8 mouse cellular contexts compared by ENCODE assay signal in the genomic region with DNA sequence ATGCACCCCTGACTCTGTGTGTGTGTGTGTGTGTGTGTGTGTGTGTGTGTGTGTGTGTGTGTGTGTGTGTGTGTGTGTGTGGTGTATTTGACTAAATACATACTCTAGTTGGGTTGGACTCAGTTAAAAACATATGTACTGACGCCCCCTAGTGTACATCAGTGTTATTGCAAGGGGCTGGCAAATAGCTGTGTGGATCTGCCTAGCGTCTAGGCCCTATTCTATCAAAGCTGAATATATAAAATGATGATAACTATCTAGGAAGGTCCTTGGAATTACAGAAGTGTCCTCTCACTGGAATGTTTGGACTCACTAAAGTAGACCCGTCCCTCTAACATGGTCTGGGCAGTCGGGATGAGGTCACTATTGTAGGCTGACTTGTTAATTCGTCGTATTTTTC. TPM values are rescaled to one million over a fixed set of nuclear protein-coding genes. Genes with fewer than 3 reads are reported as not detected.
DNase-seq lines count a peak whose midpoint lies in the region; ATAC-seq lines count a peak whose summit lies in the region.

No protein-coding gene starts in this region.

- WGBS in midbrain, embryonic 10.5 days, result 55% methylated on average over 6 of the region's 6 CpGs
- 55% methylated on average over 6 of the region's 6 CpGs for WGBS in midbrain, embryonic 16.5 days
- 55% methylated on average over 6 of the region's 6 CpGs for WGBS in forebrain, embryonic 11.5 days
- WGBS in stomach, embryonic 16.5 days, result 57% methylated on average over 6 of the region's 6 CpGs

- DNase-seq in midbrain, embryonic 10.5 days (ENCODE audit: low spot score), result peak; percentile 62
- DNase-seq in adrenal gland, postnatal 14 days, result peak; percentile 76
- peak; percentile 70 for DNase-seq in forebrain, embryonic 11.5 days (ENCODE audit: low spot score)
- peak; percentile 77 for DNase-seq in induced T-regulatory cell, adult 2 months (ENCODE audit: low read depth)
- peak; percentile 49 to 61 for DNase-seq in left cerebral cortex, postnatal 10 days (ENCODE audit: extremely low spot score in 1 of 2, low spot score in 2 of 2)

- H3K36me3 ChIP-seq in midbrain, embryonic 10.5 days, result no peaks in the 10 kb centered on the region
- H3K36me3 ChIP-seq in midbrain, embryonic 16.5 days (ENCODE audit: control insufficient read depth, insufficient read depth, low read length), result no peaks in the 10 kb centered on the region
- no peaks in the 10 kb centered on the region for H3K36me3 ChIP-seq in forebrain, embryonic 11.5 days (ENCODE audit: control insufficient read depth, insufficient read depth, low read length)
- H3K36me3 ChIP-seq in stomach, embryonic 16.5 days (ENCODE audit: control insufficient read depth, insufficient read depth, low read length), result no peaks in the 10 kb centered on the region

- no peaks in the 10 kb centered on the region for H3K27me3 ChIP-seq in midbrain, embryonic 10.5 days (ENCODE audit: low read depth, poor library complexity, severe bottlenecking)
- no peaks in the 10 kb centered on the region for H3K27me3 ChIP-seq in midbrain, embryonic 16.5 days (ENCODE audit: control insufficient read depth, insufficient read depth, low read depth, low read length)
- no peaks in the 10 kb centered on the region for H3K27me3 ChIP-seq in forebrain, embryonic 11.5 days (ENCODE audit: control insufficient read depth, insufficient read depth, low read length)
- no peaks in the 10 kb centered on the region for H3K27me3 ChIP-seq in stomach, embryonic 16.5 days (ENCODE audit: control insufficient read depth, insufficient read depth, low read length)

- H3K4me3 ChIP-seq in midbrain, embryonic 10.5 days, result no peak overlapping the region
- no peak overlapping the region for H3K4me3 ChIP-seq in midbrain, embryonic 16.5 days (ENCODE audit: low read depth, low read length)
- H3K4me3 ChIP-seq in forebrain, embryonic 11.5 days (ENCODE audit: low read depth, low read length), result no peak overlapping the region
- H3K4me3 ChIP-seq in stomach, embryonic 16.5 days (replicated peaks; ENCODE audit: low read length), result no peak overlapping the region

- H3K4me1 ChIP-seq in midbrain, embryonic 10.5 days, result no peaks in the 10 kb centered on the region
- H3K4me1 ChIP-seq in midbrain, embryonic 16.5 days (ENCODE audit: control insufficient read depth, insufficient read depth, low read length), result no peaks in the 10 kb centered on the region
- H3K4me1 ChIP-seq in forebrain, embryonic 11.5 days (replicated peaks; ENCODE audit: control insufficient read depth, insufficient read depth, low read length), result no peaks in the 10 kb centered on the region
- H3K4me1 ChIP-seq in stomach, embryonic 16.5 days (ENCODE audit: control insufficient read depth, insufficient read depth, low read length), result 0 out of 2 replicates have a peak, but pooled peaks cover 5% of the 10 kb centered on the region

- H3K4me2 ChIP-seq in midbrain, embryonic 16.5 days (ENCODE audit: low read length), result no peak overlapping the region
- no peak overlapping the region for H3K4me2 ChIP-seq in forebrain, embryonic 11.5 days (ENCODE audit: low read depth, low read length, severe bottlenecking)
- no peak overlapping the region for H3K4me2 ChIP-seq in stomach, embryonic 16.5 days (ENCODE audit: low read depth, low read length)

- H3K9me3 ChIP-seq in midbrain, embryonic 10.5 days (replicated peaks), result no peaks in the 10 kb centered on the region
- H3K9me3 ChIP-seq in midbrain, embryonic 16.5 days (replicated peaks; ENCODE audit: control insufficient read depth, low read length, poor library complexity, severe bottlenecking), result no peaks in the 10 kb centered on the region
- no peaks in the 10 kb centered on the region for H3K9me3 ChIP-seq in forebrain, embryonic 11.5 days (ENCODE audit: control insufficient read depth, low read length)
- no peaks in the 10 kb centered on the region for H3K9me3 ChIP-seq in stomach, embryonic 16.5 days (replicated peaks; ENCODE audit: control insufficient read depth, low read length)

- H3K9ac ChIP-seq in midbrain, embryonic 16.5 days (ENCODE audit: low read depth, low read length), result no peak overlapping the region
- no peak overlapping the region for H3K9ac ChIP-seq in forebrain, embryonic 11.5 days (ENCODE audit: low read length)
- H3K9ac ChIP-seq in stomach, embryonic 16.5 days (ENCODE audit: low read length), result no peak overlapping the region

- ATAC-seq in midbrain, embryonic 16.5 days, result no peak
- peak; percentile 43 for ATAC-seq in forebrain, embryonic 11.5 days (replicated peaks; ENCODE audit: low FRiP score)
- peak; percentile 81 for ATAC-seq in megakaryocyte-erythroid progenitor cell, adult 5-6 weeks (replicated peaks; ENCODE audit: low FRiP score, low TSS enrichment, poor library complexity, severe bottlenecking)
- peak; percentile 11; the same call in 1 of the 2 replicates for ATAC-seq in stomach, embryonic 16.5 days (ENCODE audit: insufficient read depth, low FRiP score)

- no peak overlapping the region for H3K27ac ChIP-seq in midbrain, embryonic 10.5 days (replicated peaks)
- no peak overlapping the region for H3K27ac ChIP-seq in midbrain, embryonic 16.5 days (ENCODE audit: low read length)
- H3K27ac ChIP-seq in forebrain, embryonic 11.5 days (ENCODE audit: low read depth, low read length), result no peak overlapping the region
- no peak overlapping the region for H3K27ac ChIP-seq in stomach, embryonic 16.5 days (ENCODE audit: low read length)

- intact Hi-C loops in left cerebral cortex, postnatal 10 days (cut with DNase I), result loop anchor here (2.0 kb wide), 1 partner anchor 149 kb away; no protein-coding TSS in a partner anchor

RNA-seq across cellular contexts. Expression of gene Ston2, which starts 1.6 kb away (rescaled TPM):
- polyA plus RNA-seq in midbrain, embryonic 10.5 days (2016; fragmentation: Nextera tagmentation; extraction: Ambion mirVana), result 9.4 and 9.9 TPM in 2 replicates
- 5.2 and 5.6 TPM in 2 replicates for polyA plus RNA-seq in midbrain, embryonic 16.5 days (2015; fragmentation: Nextera tagmentation; extraction: Ambion mirVana)
- 6.4 and 10.1 TPM in 2 replicates for total RNA-seq in adrenal gland, postnatal 14 days (2021)
- 13.7 and 16.5 TPM in 2 replicates for polyA plus RNA-seq in forebrain, embryonic 11.5 days (2014; fragmentation: Nextera tagmentation; extraction: Ambion mirVana)
- total RNA-seq in left cerebral cortex, postnatal 10 days (2021), result 10 to 100 TPM; 13.9 to 15.6 TPM
- 5.3 and 10.7 TPM in 2 replicates for total RNA-seq in megakaryocyte-erythroid progenitor cell, adult 5-6 weeks (2014; fragmentation: Nextera tagmentation)
- total RNA-seq in megakaryocyte-erythroid progenitor cell, adult 5-6 weeks (2017), result 0.53 and 2.7 TPM in 2 replicates
- 8.1 and 8.5 TPM in 2 replicates for polyA plus RNA-seq in stomach, embryonic 16.5 days (2015; fragmentation: Nextera tagmentation; extraction: Ambion mirVana)

RNA-seq across cellular contexts. Expression of gene Sel1l, which starts 59.2 kb away (rescaled TPM):
- 63.2 and 64.6 TPM in 2 replicates for polyA plus RNA-seq in midbrain, embryonic 10.5 days (2016; fragmentation: Nextera tagmentation; extraction: Ambion mirVana)
- polyA plus RNA-seq in midbrain, embryonic 16.5 days (2015; fragmentation: Nextera tagmentation; extraction: Ambion mirVana), result 103 and 113 TPM in 2 replicates
- total RNA-seq in adrenal gland, postnatal 14 days (2021), result 148 and 153 TPM in 2 replicates
- 83.9 and 88.1 TPM in 2 replicates for polyA plus RNA-seq in forebrain, embryonic 11.5 days (2014; fragmentation: Nextera tagmentation; extraction: Ambion mirVana)
- 100 to 1,000 TPM; 129 to 132 TPM for total RNA-seq in left cerebral cortex, postnatal 10 days (2021)
- total RNA-seq in megakaryocyte-erythroid progenitor cell, adult 5-6 weeks (2014; fragmentation: Nextera tagmentation), result 37.3 and 51.4 TPM in 2 replicates
- total RNA-seq in megakaryocyte-erythroid progenitor cell, adult 5-6 weeks (2017), result 32.3 and 44.1 TPM in 2 replicates
- polyA plus RNA-seq in stomach, embryonic 16.5 days (2015; fragmentation: Nextera tagmentation; extraction: Ambion mirVana), result 131 and 140 TPM in 2 replicates
